Mouse (Mus musculus) forelimb bud, embryonic 11.5 days (tissue): Measurements from ENCODE around the gene Tubg2.

Source experiments
- DNase-seq: peaks from one replicate; pipeline ENCODE4 v3.0.0-alpha.2; 2012; ENCODE audit warnings: low read depth, low spot score

Gene Tubg2

GRCm38 (mm10) chr11:101164677-101165580, 9.2 kb downstream of the Tubg2 start:
- DNase-seq: no peak

GRCm38 (mm10) chr11:101166357-101166756, 10.7 kb downstream of the Tubg2 start:
- no peak for DNase-seq

- DNase-seq: no peak
Observed at GRCm38 (mm10) chr11:101167211-101167962, 11.7 kb downstream of the Tubg2 start.

- DNase-seq: no peak
Observed at GRCm38 (mm10) chr11:101167963-101168300, 12.2 kb downstream of the Tubg2 start.

GRCm38 (mm10) chr11:101168301-101168980, 12.7 kb downstream of the Tubg2 start:
- DNase-seq: no peak

GRCm38 (mm10) chr11:101169301-101170107, 13.8 kb downstream of the Tubg2 start:
- DNase-seq: no peak

- DNase-seq: no peak
Observed at GRCm38 (mm10) chr11:101170354-101170810, 14.7 kb downstream of the Tubg2 start, which contains the start of gene Cntnap1. TSS of gene Cntnap1 (plus strand) at chr11:101170523.

GRCm38 (mm10) chr11:101170811-101171610, 15.3 kb downstream of the Tubg2 start, which contains the start of gene Plekhh3:
TSS of gene Plekhh3 (minus strand) at chr11:101171351.
- peak; percentile 97 for DNase-seq

- peak; percentile 72 for DNase-seq
Observed at GRCm38 (mm10) chr11:101171721-101172433, 16.2 kb downstream of the Tubg2 start.

- no peak for DNase-seq
Observed at GRCm38 (mm10) chr11:101172434-101172815, 16.7 kb downstream of the Tubg2 start.

GRCm38 (mm10) chr11:101173112-101173511, 17.4 kb downstream of the Tubg2 start:
- no peak for DNase-seq

GRCm38 (mm10) chr11:101173631-101174388, 18.1 kb downstream of the Tubg2 start:
- DNase-seq: peak; percentile 89

- no peak for DNase-seq
Observed at GRCm38 (mm10) chr11:101174389-101174745, 18.7 kb downstream of the Tubg2 start.

- no peak for DNase-seq
Observed at GRCm38 (mm10) chr11:101174851-101175628, 19.3 kb downstream of the Tubg2 start, which contains the start of gene Ccr10. TSS of gene Ccr10 (minus strand) at chr11:101175443.

- DNase-seq: no peak
Observed at GRCm38 (mm10) chr11:101175636-101176116, 20.0 kb downstream of the Tubg2 start.

GRCm38 (mm10) chr11:101176117-101176691, 20.5 kb downstream of the Tubg2 start:
- DNase-seq: no peak
